Mouse (Mus musculus): ENCODE measurements around the gene Tmem183a. TPM values are rescaled to one million over a fixed set of nuclear protein-coding genes. Genes with fewer than 3 reads are reported as not detected.

The Tmem183a gene
- polyA plus RNA-seq, 1 experiment from 2014 or later, result 117 TPM

GRCm38 (mm10) chr1:134385176-134385575 is 23.4 kb upstream of the Tmem183a start:
- Histone ChIP-seq H3K4me3 (ENCODE audit: low read depth, low read length) (no peak overlapping the region), H3K9me3 (ENCODE audit: control insufficient read depth, low read length) (no peaks in the 10 kb centered on the region), H3K4me2 (ENCODE audit: low read depth, severe bottlenecking) (no peak overlapping the region), H3K9ac (ENCODE audit: low read length) (no peak overlapping the region), H3K27me3 (ENCODE audit: control insufficient read depth, insufficient read depth, low read length) (no peaks in the 10 kb centered on the region), H3K4me1 (ENCODE audit: control insufficient read depth, insufficient read depth, low read length) (no peaks in the 10 kb centered on the region), H3K36me3 (ENCODE audit: control insufficient read depth, insufficient read depth, low read length) (no peaks in the 10 kb centered on the region), H3K27ac (replicated peaks; ENCODE audit: low read depth, low read length) (no peak overlapping the region)
- DNase-seq (ENCODE audit: low spot score) (no peak), ATAC-seq (ENCODE audit: insufficient number of reproducible peaks, low FRiP score, low TSS enrichment, low read depth) (no peak)

GRCm38 (mm10) chr1:134384581-134384980 is 22.8 kb upstream of the Tmem183a start:
- WGBS, result 89% methylated on average over 4 of the region's 4 CpGs

GRCm38 (mm10) chr1:134381795-134382625 is 20.2 kb upstream of the Tmem183a start:
- Histone ChIP-seq H3K36me3 (ENCODE audit: control insufficient read depth, insufficient read depth, low read length) (no peaks in the 10 kb centered on the region), H3K27me3 (ENCODE audit: control insufficient read depth, insufficient read depth, low read length) (no peaks in the 10 kb centered on the region), H3K4me3 (ENCODE audit: low read depth, low read length) (peak overlapping the region; percentile 14; the same call in 1 of the 2 replicates), H3K9ac (ENCODE audit: low read length) (no peak overlapping the region), H3K4me2 (ENCODE audit: low read depth, severe bottlenecking) (peak overlapping the region; percentile 40), H3K27ac (replicated peaks; ENCODE audit: low read depth, low read length) (no peak overlapping the region), H3K4me1 (ENCODE audit: control insufficient read depth, insufficient read depth, low read length) (no peaks in the 10 kb centered on the region), H3K9me3 (ENCODE audit: control insufficient read depth, low read length) (no peaks in the 10 kb centered on the region)
- 3% methylated on average over 19 of the region's 19 CpGs for WGBS
- ATAC-seq (ENCODE audit: insufficient number of reproducible peaks, low FRiP score, low TSS enrichment, low read depth), result no peak
- DNase-seq (ENCODE audit: low spot score), result peak; percentile 36

More at GRCm38 (mm10) chr1:134384581-134384980, 22.8 kb upstream of the Tmem183a start:
- Histone ChIP-seq H3K27ac (replicated peaks; ENCODE audit: low read depth, low read length) (no peak overlapping the region), H3K4me2 (ENCODE audit: low read depth, severe bottlenecking) (no peak overlapping the region), H3K36me3 (ENCODE audit: control insufficient read depth, insufficient read depth, low read length) (no peaks in the 10 kb centered on the region), H3K9me3 (ENCODE audit: control insufficient read depth, low read length) (no peaks in the 10 kb centered on the region), H3K4me1 (ENCODE audit: control insufficient read depth, insufficient read depth, low read length) (no peaks in the 10 kb centered on the region), H3K9ac (ENCODE audit: low read length) (no peak overlapping the region), H3K27me3 (ENCODE audit: control insufficient read depth, insufficient read depth, low read length) (no peaks in the 10 kb centered on the region), H3K4me3 (ENCODE audit: low read depth, low read length) (no peak overlapping the region)
- DNase-seq (ENCODE audit: low spot score) (no peak), ATAC-seq (ENCODE audit: insufficient number of reproducible peaks, low FRiP score, low TSS enrichment, low read depth) (no peak)

GRCm38 (mm10) chr1:134381051-134381450 is 19.3 kb upstream of the Tmem183a start:
- Histone ChIP-seq H3K4me3 (ENCODE audit: low read depth, low read length) (no peak overlapping the region), H3K27me3 (ENCODE audit: control insufficient read depth, insufficient read depth, low read length) (no peaks in the 10 kb centered on the region), H3K4me2 (ENCODE audit: low read depth, severe bottlenecking) (no peak overlapping the region), H3K9me3 (ENCODE audit: control insufficient read depth, low read length) (no peaks in the 10 kb centered on the region), H3K4me1 (ENCODE audit: control insufficient read depth, insufficient read depth, low read length) (no peaks in the 10 kb centered on the region), H3K27ac (replicated peaks; ENCODE audit: low read depth, low read length) (no peak overlapping the region), H3K36me3 (ENCODE audit: control insufficient read depth, insufficient read depth, low read length) (no peaks in the 10 kb centered on the region), H3K9ac (ENCODE audit: low read length) (no peak overlapping the region)
- no peak for DNase-seq (ENCODE audit: low spot score)
- WGBS, result 75% methylated on average over 2 of the region's 2 CpGs
- no peak for ATAC-seq (ENCODE audit: insufficient number of reproducible peaks, low FRiP score, low TSS enrichment, low read depth)

- H3K4me1 ChIP-seq (ENCODE audit: control insufficient read depth, insufficient read depth, low read length), result no peaks in the 10 kb centered on the region
- no peaks in the 10 kb centered on the region for H3K27me3 ChIP-seq (ENCODE audit: control insufficient read depth, insufficient read depth, low read length)
- no peak overlapping the region for H3K4me3 ChIP-seq (ENCODE audit: low read depth, low read length)
- H3K36me3 ChIP-seq (ENCODE audit: control insufficient read depth, insufficient read depth, low read length), result no peaks in the 10 kb centered on the region
- DNase-seq (ENCODE audit: low spot score) (no peak), ATAC-seq (ENCODE audit: insufficient number of reproducible peaks, low FRiP score, low TSS enrichment, low read depth) (no peak)
- no peaks in the 10 kb centered on the region for H3K9me3 ChIP-seq (ENCODE audit: control insufficient read depth, low read length)
- no peak overlapping the region for H3K4me2 ChIP-seq (ENCODE audit: low read depth, severe bottlenecking)
- WGBS, result 68% methylated on average over 2 of the region's 2 CpGs
- H3K27ac ChIP-seq (replicated peaks; ENCODE audit: low read depth, low read length), result no peak overlapping the region
- no peak overlapping the region for H3K9ac ChIP-seq (ENCODE audit: low read length)
Observed at GRCm38 (mm10) chr1:134374124-134374523, 12.3 kb upstream of the Tmem183a start.

GRCm38 (mm10) chr1:134368777-134369337 is 7.1 kb upstream of the Tmem183a start:
- Histone ChIP-seq H3K36me3 (ENCODE audit: control insufficient read depth, insufficient read depth, low read length) (no peaks in the 10 kb centered on the region), H3K27ac (replicated peaks; ENCODE audit: low read depth, low read length) (no peak overlapping the region), H3K4me2 (ENCODE audit: low read depth, severe bottlenecking) (no peak overlapping the region), H3K4me3 (ENCODE audit: low read depth, low read length) (no peak overlapping the region), H3K9ac (ENCODE audit: low read length) (no peak overlapping the region), H3K4me1 (ENCODE audit: control insufficient read depth, insufficient read depth, low read length) (no peaks in the 10 kb centered on the region), H3K27me3 (ENCODE audit: control insufficient read depth, insufficient read depth, low read length) (no peaks in the 10 kb centered on the region), H3K9me3 (ENCODE audit: control insufficient read depth, low read length) (no peaks in the 10 kb centered on the region)
- 53% methylated on average over 9 of the region's 9 CpGs for WGBS
- ATAC-seq (ENCODE audit: insufficient number of reproducible peaks, low FRiP score, low TSS enrichment, low read depth) (no peak), DNase-seq (ENCODE audit: low spot score) (peak; percentile 71)

GRCm38 (mm10) chr1:134365491-134365890 is 3.7 kb upstream of the Tmem183a start:
- no peak for ATAC-seq (ENCODE audit: insufficient number of reproducible peaks, low FRiP score, low TSS enrichment, low read depth)
- 65% methylated on average over 5 of the region's 5 CpGs for WGBS

GRCm38 (mm10) chr1:134363194-134363593 is 1.4 kb upstream of the Tmem183a start:
- ATAC-seq (ENCODE audit: insufficient number of reproducible peaks, low FRiP score, low TSS enrichment, low read depth) (no peak), DNase-seq (ENCODE audit: low spot score) (no peak)
- Histone ChIP-seq H3K9ac (ENCODE audit: low read length) (no peak overlapping the region), H3K27ac (replicated peaks; ENCODE audit: low read depth, low read length) (no peak overlapping the region), H3K4me3 (ENCODE audit: low read depth, low read length) (no peak overlapping the region), H3K36me3 (ENCODE audit: control insufficient read depth, insufficient read depth, low read length) (peaks cover 5% of the 10 kb centered on the region; the same call in 1 of the 2 replicates), H3K4me2 (ENCODE audit: low read depth, severe bottlenecking) (no peak overlapping the region), H3K4me1 (ENCODE audit: control insufficient read depth, insufficient read depth, low read length) (0 out of 2 replicates have a peak, but pooled peaks cover 6% of the 10 kb centered on the region), H3K27me3 (ENCODE audit: control insufficient read depth, insufficient read depth, low read length) (no peaks in the 10 kb centered on the region), H3K9me3 (ENCODE audit: control insufficient read depth, low read length) (no peaks in the 10 kb centered on the region)
- WGBS, result 82% methylated on average over 4 of the region's 4 CpGs

More at GRCm38 (mm10) chr1:134365491-134365890, 3.7 kb upstream of the Tmem183a start:
- no peak overlapping the region for H3K27ac ChIP-seq (replicated peaks; ENCODE audit: low read depth, low read length)
- H3K4me1 ChIP-seq (ENCODE audit: control insufficient read depth, insufficient read depth, low read length), result 0 out of 2 replicates have a peak, but pooled peaks cover 6% of the 10 kb centered on the region
- no peaks in the 10 kb centered on the region for H3K9me3 ChIP-seq (ENCODE audit: control insufficient read depth, low read length)
- H3K36me3 ChIP-seq (ENCODE audit: control insufficient read depth, insufficient read depth, low read length), result no peaks in the 10 kb centered on the region
- H3K4me2 ChIP-seq (ENCODE audit: low read depth, severe bottlenecking), result no peak overlapping the region
- H3K27me3 ChIP-seq (ENCODE audit: control insufficient read depth, insufficient read depth, low read length), result no peaks in the 10 kb centered on the region
- no peak overlapping the region for H3K4me3 ChIP-seq (ENCODE audit: low read depth, low read length)
- DNase-seq (ENCODE audit: low spot score), result no peak
- H3K9ac ChIP-seq (ENCODE audit: low read length), result no peak overlapping the region
